Mouse (Mus musculus): ENCODE results near the gene Snx10. TPM values are rescaled to one million over a fixed set of nuclear protein-coding genes. Genes with fewer than 3 reads are reported as not detected.
A peak's percentile ranks its signal among the peaks of the same experiment; 100 is the strongest.

Gene Snx10
- polyA plus RNA-seq, 1 experiment from 2014 or later = 63.9 TPM

- no peaks in the 10 kb centered on the region for H3K36me3 ChIP-seq (ENCODE audit: control insufficient read depth, insufficient read depth, low read length)
- H3K4me2 ChIP-seq (ENCODE audit: low read depth, low read length) = peak overlapping the region; percentile 97
- no peaks in the 10 kb centered on the region for H3K9me3 ChIP-seq (ENCODE audit: control insufficient read depth, low read length)
- ATAC-seq (ENCODE audit: low read depth) = no peak
- peak overlapping the region; percentile 85; the same call in 1 of the 2 replicates for H3K9ac ChIP-seq (replicated peaks; ENCODE audit: low read depth, low read length)
- peak overlapping the region; percentile 40; the same call in 1 of the 2 replicates for H3K4me3 ChIP-seq (ENCODE audit: low read depth, low read length)
- no peaks in the 10 kb centered on the region for H3K27me3 ChIP-seq (ENCODE audit: control insufficient read depth, insufficient read depth, low read length)
- H3K27ac ChIP-seq (ENCODE audit: low read depth, low read length) = peak overlapping the region; percentile 98
- H3K4me1 ChIP-seq (ENCODE audit: control insufficient read depth, insufficient read depth, low read length) = peaks cover 15% of the 10 kb centered on the region
- 13% methylated on average over 3 of the region's 3 CpGs for WGBS
These were observed 68.1 kb downstream of the Snx10 start for GRCm38 (mm10) chr6:51591844-51592243.

DNA sequence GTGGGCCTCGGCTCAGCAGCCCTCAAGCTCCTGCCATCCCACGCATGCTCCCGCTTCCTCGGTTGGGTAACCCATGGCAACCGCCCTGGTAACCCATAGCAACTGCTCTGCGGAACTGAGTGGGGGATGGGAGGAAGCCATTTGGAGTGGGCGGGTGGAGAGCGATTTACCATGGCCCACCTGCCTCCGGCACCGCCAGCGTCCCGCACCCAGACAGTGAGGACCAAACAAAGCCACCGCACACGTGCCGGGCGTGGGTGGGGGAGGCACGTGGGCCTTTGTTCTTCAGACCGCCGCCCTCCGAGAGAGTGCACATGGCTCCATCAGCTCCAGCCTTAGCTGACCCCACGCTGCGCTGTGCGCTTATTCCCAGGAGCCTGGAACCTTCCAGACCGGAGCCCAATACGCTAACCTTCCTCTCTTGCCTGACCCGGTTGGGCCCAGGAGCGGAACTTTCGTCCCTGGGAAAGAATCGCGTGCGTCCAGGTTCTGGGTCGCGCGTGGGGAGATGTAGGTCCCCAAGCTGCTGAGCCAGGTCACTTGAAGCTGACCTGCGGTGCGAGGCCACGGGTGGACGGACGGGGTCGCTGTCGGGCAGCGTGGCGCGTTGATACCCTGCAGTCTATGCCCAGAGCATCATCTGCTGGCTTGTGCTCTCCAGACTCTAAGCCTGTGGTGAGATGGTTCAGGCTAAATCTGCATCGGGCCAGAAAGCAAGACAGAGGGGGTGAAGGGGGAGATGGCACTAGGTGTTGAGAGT, 68.8 kb downstream of the Snx10 start:
- no peaks in the 10 kb centered on the region for H3K9me3 ChIP-seq (ENCODE audit: control insufficient read depth, low read length)
- H3K4me3 ChIP-seq (ENCODE audit: low read depth, low read length) = peak overlapping the region; percentile 40
- H3K4me1 ChIP-seq (ENCODE audit: control insufficient read depth, insufficient read depth, low read length) = peaks cover 15% of the 10 kb centered on the region
- H3K4me2 ChIP-seq (ENCODE audit: low read depth, low read length) = peak overlapping the region; percentile 97
- under 1% methylated on average over 45 of the region's 45 CpGs for WGBS
- H3K9ac ChIP-seq (replicated peaks; ENCODE audit: low read depth, low read length) = peak overlapping the region; percentile 85
- H3K36me3 ChIP-seq (ENCODE audit: control insufficient read depth, insufficient read depth, low read length) = no peaks in the 10 kb centered on the region
- no peaks in the 10 kb centered on the region for H3K27me3 ChIP-seq (ENCODE audit: control insufficient read depth, insufficient read depth, low read length)
- peak overlapping the region; percentile 98 for H3K27ac ChIP-seq (ENCODE audit: low read depth, low read length)
- ATAC-seq (ENCODE audit: low read depth) = peak; percentile 94

GRCm38 (mm10) chr6:51593446-51594035, 69.8 kb downstream of the Snx10 start:
- no peaks in the 10 kb centered on the region for H3K9me3 ChIP-seq (ENCODE audit: control insufficient read depth, low read length)
- ATAC-seq (ENCODE audit: low read depth) = no peak
- no peaks in the 10 kb centered on the region for H3K36me3 ChIP-seq (ENCODE audit: control insufficient read depth, insufficient read depth, low read length)
- peak overlapping the region; percentile 98 for H3K27ac ChIP-seq (ENCODE audit: low read depth, low read length)
- peak overlapping the region; percentile 85; the same call in 1 of the 2 replicates for H3K9ac ChIP-seq (replicated peaks; ENCODE audit: low read depth, low read length)
- H3K4me2 ChIP-seq (ENCODE audit: low read depth, low read length) = peak overlapping the region; percentile 97
- H3K27me3 ChIP-seq (ENCODE audit: control insufficient read depth, insufficient read depth, low read length) = no peaks in the 10 kb centered on the region
- no peak overlapping the region for H3K4me3 ChIP-seq (ENCODE audit: low read depth, low read length)
- peaks cover 15% of the 10 kb centered on the region for H3K4me1 ChIP-seq (ENCODE audit: control insufficient read depth, insufficient read depth, low read length)
- WGBS = 14% methylated on average over 10 of the region's 10 CpGs

DNA sequence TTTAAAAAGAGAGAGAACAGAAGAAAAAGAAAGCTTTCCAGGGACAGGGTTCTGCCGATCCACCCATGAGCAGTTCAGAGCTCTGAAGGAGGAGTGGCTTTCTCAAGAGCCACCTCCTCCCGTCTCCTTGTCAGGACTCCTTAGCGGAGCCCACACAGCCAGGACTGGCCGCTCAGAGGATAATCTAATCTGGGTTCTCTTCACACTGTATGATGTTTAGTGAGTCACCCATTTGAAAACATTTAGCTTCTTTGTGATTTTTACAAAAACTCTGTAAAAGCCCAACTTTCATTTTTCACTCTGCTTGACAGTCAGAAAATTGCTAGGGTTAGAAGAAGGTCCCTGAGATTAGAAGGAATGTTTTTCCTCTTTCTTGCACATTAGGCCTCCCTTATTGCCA, 70.8 kb downstream of the Snx10 start:
- Histone ChIP-seq H3K27me3 (ENCODE audit: control insufficient read depth, insufficient read depth, low read length) (no peaks in the 10 kb centered on the region), H3K9ac (replicated peaks; ENCODE audit: low read depth, low read length) (no peak overlapping the region), H3K9me3 (ENCODE audit: control insufficient read depth, low read length) (no peaks in the 10 kb centered on the region), H3K36me3 (ENCODE audit: control insufficient read depth, insufficient read depth, low read length) (no peaks in the 10 kb centered on the region), H3K4me2 (ENCODE audit: low read depth, low read length) (no peak overlapping the region), H3K4me3 (ENCODE audit: low read depth, low read length) (no peak overlapping the region), H3K4me1 (ENCODE audit: control insufficient read depth, insufficient read depth, low read length) (peaks cover 10% of the 10 kb centered on the region), H3K27ac (ENCODE audit: low read depth, low read length) (no peak overlapping the region; the same call in 1 of the 2 replicates)
- WGBS = 48% methylated on average over 4 of the region's 4 CpGs
- no peak for ATAC-seq (ENCODE audit: low read depth)

DNA sequence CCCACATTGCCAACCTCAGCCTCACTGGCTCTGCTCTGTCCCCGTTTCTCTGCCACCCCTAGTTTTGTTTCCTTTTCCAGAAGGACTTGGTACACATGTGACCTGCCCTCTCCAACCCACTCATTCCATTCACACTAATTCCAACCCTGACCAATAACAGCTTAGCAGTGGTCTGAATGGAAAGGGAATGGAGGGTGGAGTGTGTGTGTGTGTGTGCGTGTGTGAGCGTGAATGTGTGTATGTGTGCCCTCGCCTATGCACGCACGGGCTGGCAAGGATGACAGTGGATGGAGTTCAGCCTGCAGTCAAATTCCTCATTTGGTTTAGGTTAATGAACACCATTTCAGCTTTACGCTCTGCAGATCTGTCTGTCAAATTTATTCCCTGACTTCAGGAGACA, 74.4 kb downstream of the Snx10 start:
- H3K9me3 ChIP-seq (ENCODE audit: control insufficient read depth, low read length) = no peaks in the 10 kb centered on the region
- no peaks in the 10 kb centered on the region for H3K36me3 ChIP-seq (ENCODE audit: control insufficient read depth, insufficient read depth, low read length)
- H3K27me3 ChIP-seq (ENCODE audit: control insufficient read depth, insufficient read depth, low read length) = no peaks in the 10 kb centered on the region
- H3K4me1 ChIP-seq (ENCODE audit: control insufficient read depth, insufficient read depth, low read length) = peaks cover 6% of the 10 kb centered on the region
- no peak overlapping the region for H3K4me2 ChIP-seq (ENCODE audit: low read depth, low read length)
- no peak overlapping the region for H3K9ac ChIP-seq (replicated peaks; ENCODE audit: low read depth, low read length)
- 72% methylated on average over 7 of the region's 7 CpGs for WGBS
- no peak overlapping the region for H3K4me3 ChIP-seq (ENCODE audit: low read depth, low read length)
- ATAC-seq (ENCODE audit: low read depth) = no peak
- H3K27ac ChIP-seq (ENCODE audit: low read depth, low read length) = no peak overlapping the region

DNA sequence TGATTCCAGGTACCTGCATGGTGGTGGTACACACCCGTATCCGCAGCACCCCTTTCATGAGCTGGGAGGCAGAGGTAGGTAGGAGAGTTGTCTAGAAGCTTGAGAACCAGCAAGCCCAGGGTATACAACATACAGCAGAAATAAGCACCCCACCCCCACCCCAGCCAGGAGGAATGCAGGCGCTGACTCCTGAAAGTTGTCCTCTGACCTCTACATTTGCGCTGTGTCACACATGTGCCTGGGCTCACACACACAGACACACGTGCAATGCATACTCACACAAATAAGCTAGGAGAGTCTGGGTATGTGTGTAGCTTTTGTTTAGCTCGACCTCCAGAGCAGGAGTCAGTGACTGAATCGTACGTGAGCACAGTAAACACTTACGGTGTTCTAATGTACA, 76.7 kb downstream of the Snx10 start:
- Histone ChIP-seq H3K9me3 (ENCODE audit: control insufficient read depth, low read length) (no peaks in the 10 kb centered on the region), H3K36me3 (ENCODE audit: control insufficient read depth, insufficient read depth, low read length) (no peaks in the 10 kb centered on the region), H3K4me2 (ENCODE audit: low read depth, low read length) (no peak overlapping the region), H3K4me1 (ENCODE audit: control insufficient read depth, insufficient read depth, low read length) (no peaks in the 10 kb centered on the region; the same call in none of the 2 replicates), H3K27me3 (ENCODE audit: control insufficient read depth, insufficient read depth, low read length) (no peaks in the 10 kb centered on the region), H3K27ac (ENCODE audit: low read depth, low read length) (no peak overlapping the region), H3K9ac (replicated peaks; ENCODE audit: low read depth, low read length) (no peak overlapping the region), H3K4me3 (ENCODE audit: low read depth, low read length) (no peak overlapping the region)
- WGBS = 82% methylated on average over 9 of the region's 9 CpGs
- ATAC-seq (ENCODE audit: low read depth) = no peak

- Histone ChIP-seq H3K36me3 (ENCODE audit: control insufficient read depth, insufficient read depth, low read length) (no peaks in the 10 kb centered on the region), H3K4me2 (ENCODE audit: low read depth, low read length) (no peak overlapping the region), H3K9ac (replicated peaks; ENCODE audit: low read depth, low read length) (no peak overlapping the region), H3K27me3 (ENCODE audit: control insufficient read depth, insufficient read depth, low read length) (no peaks in the 10 kb centered on the region), H3K9me3 (ENCODE audit: control insufficient read depth, low read length) (no peaks in the 10 kb centered on the region), H3K27ac (ENCODE audit: low read depth, low read length) (no peak overlapping the region), H3K4me3 (ENCODE audit: low read depth, low read length) (no peak overlapping the region), H3K4me1 (ENCODE audit: control insufficient read depth, insufficient read depth, low read length) (peaks cover 3% of the 10 kb centered on the region; the same call in 1 of the 2 replicates)
- no peak for ATAC-seq (ENCODE audit: low read depth)
- WGBS = 91% methylated on average over 1 of the region's 1 CpGs
These were observed 78.6 kb downstream of the Snx10 start for GRCm38 (mm10) chr6:51602341-51602740.

DNA sequence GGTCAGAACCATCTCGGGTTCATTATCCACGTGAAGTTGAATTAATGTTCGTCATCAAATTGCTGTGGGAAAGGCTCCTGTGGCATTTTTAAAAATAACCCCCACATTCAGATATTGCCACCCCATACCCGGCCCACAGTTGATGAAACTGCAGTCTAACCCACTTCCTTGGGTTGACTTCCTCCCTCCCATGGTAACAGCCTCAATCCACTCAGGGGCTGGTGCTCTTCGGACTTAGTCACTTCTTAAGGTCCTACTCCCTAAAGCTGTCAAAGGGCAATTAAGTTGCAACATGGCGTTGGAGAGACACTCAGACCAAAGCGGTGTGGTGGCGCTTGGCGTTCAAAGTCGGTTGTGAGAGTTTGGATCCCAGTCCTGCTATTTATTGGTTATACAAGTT, 80.0 kb downstream of the Snx10 start:
- no peaks in the 10 kb centered on the region for H3K9me3 ChIP-seq (ENCODE audit: control insufficient read depth, low read length)
- no peak overlapping the region for H3K4me2 ChIP-seq (ENCODE audit: low read depth, low read length)
- H3K27me3 ChIP-seq (ENCODE audit: control insufficient read depth, insufficient read depth, low read length) = no peaks in the 10 kb centered on the region
- H3K36me3 ChIP-seq (ENCODE audit: control insufficient read depth, insufficient read depth, low read length) = no peaks in the 10 kb centered on the region
- no peak overlapping the region for H3K27ac ChIP-seq (ENCODE audit: low read depth, low read length)
- 86% methylated on average over 10 of the region's 10 CpGs for WGBS
- no peak overlapping the region for H3K4me3 ChIP-seq (ENCODE audit: low read depth, low read length)
- H3K9ac ChIP-seq (replicated peaks; ENCODE audit: low read depth, low read length) = no peak overlapping the region
- ATAC-seq (ENCODE audit: low read depth) = no peak
- peaks cover 3% of the 10 kb centered on the region; the same call in 1 of the 2 replicates for H3K4me1 ChIP-seq (ENCODE audit: control insufficient read depth, insufficient read depth, low read length)

DNA sequence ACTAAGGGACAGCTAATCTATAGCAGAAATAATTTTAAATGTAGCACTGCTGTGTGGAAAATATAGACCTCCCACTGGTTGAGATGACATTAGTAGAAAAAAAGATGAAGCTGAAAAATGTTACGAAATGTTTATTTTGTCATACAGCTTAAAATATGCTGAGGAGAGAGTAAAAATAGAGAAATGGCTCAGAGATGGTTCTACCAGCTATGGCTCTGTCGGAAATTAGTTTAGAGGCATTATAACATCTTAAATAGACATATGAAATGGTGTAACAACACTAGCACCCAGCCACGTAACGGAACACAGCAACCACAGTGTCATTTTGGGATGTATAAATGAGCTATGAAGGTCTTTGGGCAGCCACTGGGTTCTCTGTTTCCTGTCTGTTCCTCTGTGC, 82.5 kb downstream of the Snx10 start:
- Histone ChIP-seq H3K4me1 (ENCODE audit: control insufficient read depth, insufficient read depth, low read length) (peaks cover 3% of the 10 kb centered on the region; the same call in 1 of the 2 replicates), H3K36me3 (ENCODE audit: control insufficient read depth, insufficient read depth, low read length) (no peaks in the 10 kb centered on the region), H3K4me2 (ENCODE audit: low read depth, low read length) (no peak overlapping the region), H3K27me3 (ENCODE audit: control insufficient read depth, insufficient read depth, low read length) (no peaks in the 10 kb centered on the region), H3K4me3 (ENCODE audit: low read depth, low read length) (no peak overlapping the region), H3K27ac (ENCODE audit: low read depth, low read length) (no peak overlapping the region), H3K9me3 (ENCODE audit: control insufficient read depth, low read length) (no peaks in the 10 kb centered on the region), H3K9ac (replicated peaks; ENCODE audit: low read depth, low read length) (no peak overlapping the region)
- WGBS = 74% methylated on average over 4 of the region's 4 CpGs
- no peak for ATAC-seq (ENCODE audit: low read depth)
